Mouse (Mus musculus) lung, embryonic 14.5 days (tissue): ENCODE measurements around the gene Zbtb44. TPM values are rescaled to one million over a fixed set of nuclear protein-coding genes. Genes with fewer than 3 reads are reported as not detected.
"Not testable (repeated sequence)": the region's sequence is repeated elsewhere in the genome, so short reads cannot be mapped to it uniquely, and the experiment has no call there.

Experiments used
- ATAC-seq: fragments of 200-750 bp; cut with Nextera tagmentation; 2 replicates; pipeline ENCODE4 v1.8.0; 2017; ENCODE audit warnings: mild to moderate bottlenecking, moderate TSS enrichment, moderate library complexity; ENCODE audit not compliant: insufficient read depth
- DNase-seq: peaks from one replicate; pipeline ENCODE4 v3.0.0-alpha.2; 2015
- H3K27ac ChIP-seq: fragments of 300-500 bp; sonication (generic); 2 replicates; pipeline ENCODE4 v1.5.1; 2014; ENCODE audit warnings: low read depth, mild to moderate bottlenecking, moderate library complexity
- H3K27me3 ChIP-seq: fragments of 300-500 bp; sonication (generic); 2 replicates; pipeline ENCODE4 v1.6.1; 2014; ENCODE audit warnings: low read length, control low read depth; ENCODE audit not compliant: insufficient read depth
- H3K36me3 ChIP-seq: fragments of 300-500 bp; sonication (generic); 2 replicates; pipeline ENCODE4 v1.6.1; 2014; ENCODE audit warnings: control low read depth; ENCODE audit not compliant: insufficient read depth
- H3K4me1 ChIP-seq: fragments of 300-500 bp; sonication (generic); 2 replicates; pipeline ENCODE4 v1.6.1; 2014; ENCODE audit warnings: antibody characterized with exemption, control low read depth; ENCODE audit not compliant: insufficient read depth
- H3K4me2 ChIP-seq: fragments of 300-500 bp; sonication (generic); 2 replicates; pipeline ENCODE4 v1.6.1; 2014; ENCODE audit warnings: mild to moderate bottlenecking
- H3K4me3 ChIP-seq: fragments of 300-500 bp; sonication (generic); 2 replicates; pipeline ENCODE4 v1.5.1; 2014; ENCODE audit warnings: low read depth, low read length
- H3K9ac ChIP-seq: fragments of 300-500 bp; sonication (generic); 2 replicates; pipeline ENCODE4 v1.6.1; 2014
- H3K9me3 ChIP-seq: fragments of 300-500 bp; sonication (generic); 2 replicates; pipeline ENCODE4 v1.6.1; 2016; ENCODE audit warnings: low read depth, low read length, control low read depth
- CTCF ChIP-seq: IDR thresholded peaks from 2 replicates; pipeline ENCODE4 v1.5.1; 2016; ENCODE audit warnings: antibody characterized with exemption, low read depth
- WGBS: fragments of 180-500 bp; shearing (Covaris S2); extraction: QIAGEN DNeasy Blood & Tissue Kit; methylation state at CpG from one replicate; pipeline ENCODE4 v1.1.7; 2014; 5-methylcytosine and 5-hydroxymethylcytosine counted together
- polyA plus RNA-seq: library from polyadenylated mRNA; unstranded; fragments of >200 nt; fragmentation: Nextera tagmentation; extraction: Ambion mirVana; gene quantifications from 2 replicates; pipeline ENCODE4 v1.2.1, GENCODE M21; 2014

Gene Zbtb44
- polyA plus RNA-seq, 1 experiment from 2014 or later = 8.0 TPM

- Histone ChIP-seq H3K4me3 (no peak overlapping the region), H3K9me3 (no peaks in the 10 kb centered on the region), H3K4me2 (no peak overlapping the region), H3K36me3 (no peaks in the 10 kb centered on the region), H3K27me3 (no peaks in the 10 kb centered on the region), H3K9ac (no peak overlapping the region), H3K4me1 (peaks cover 5% of the 10 kb centered on the region; the same call in 1 of the 2 replicates), H3K27ac (no peak overlapping the region)
- no peak for DNase-seq
- 79% methylated on average over 4 of the region's 4 CpGs for WGBS
- no peak for ATAC-seq
- TF ChIP-seq CTCF = no peak
These were observed 2.2 kb upstream of the Zbtb44 start for GRCm38 (mm10) chr9:31028251-31028650.

GRCm38 (mm10) chr9:31029751-31030511 lies 513 bp upstream of the Zbtb44 start:
- under 1% methylated on average over 41 of the region's 57 CpGs for WGBS

GRCm38 (mm10) chr9:31031414-31031843 lies 985 bp downstream of the Zbtb44 start:
- Histone ChIP-seq H3K4me1 (peaks cover 5% of the 10 kb centered on the region; the same call in 1 of the 2 replicates), H3K4me2 (peak overlapping the region; percentile 91), H3K27ac (peak overlapping the region; percentile 98; the same call in 1 of the 2 replicates), H3K9ac (peak overlapping the region; percentile 91), H3K9me3 (no peaks in the 10 kb centered on the region), H3K27me3 (no peaks in the 10 kb centered on the region), H3K36me3 (no peaks in the 10 kb centered on the region), H3K4me3 (peak overlapping the region; percentile 93)
- no peak for DNase-seq
- ATAC-seq = no peak
- WGBS = 13% methylated on average over 8 of the region's 8 CpGs
- TF ChIP-seq CTCF = no peak

More at GRCm38 (mm10) chr9:31029751-31030511, 513 bp upstream of the Zbtb44 start:
- Histone ChIP-seq H3K27me3 (no peaks in the 10 kb centered on the region), H3K4me3 (peak overlapping the region; percentile 93), H3K4me2 (peak overlapping the region; percentile 91), H3K36me3 (no peaks in the 10 kb centered on the region), H3K4me1 (peaks cover 5% of the 10 kb centered on the region; the same call in 1 of the 2 replicates), H3K27ac (peak overlapping the region; percentile 98), H3K9me3 (no peaks in the 10 kb centered on the region), H3K9ac (peak overlapping the region; percentile 91)
- ATAC-seq (peak; percentile 97), DNase-seq (peak; percentile 98)
- no peak for TF ChIP-seq CTCF

- no peak overlapping the region for H3K4me3 ChIP-seq
- H3K9ac ChIP-seq = no peak overlapping the region
- peaks cover 5% of the 10 kb centered on the region; the same call in 1 of the 2 replicates for H3K4me1 ChIP-seq
- no peaks in the 10 kb centered on the region for H3K36me3 ChIP-seq
- no peaks in the 10 kb centered on the region for H3K27me3 ChIP-seq
- no peak for ATAC-seq
- H3K9me3 ChIP-seq = no peaks in the 10 kb centered on the region
- H3K4me2 ChIP-seq = peak overlapping the region; percentile 49
- no peak overlapping the region for H3K27ac ChIP-seq
- no peak for TF ChIP-seq CTCF
- no peak for DNase-seq
These were observed 2.1 kb downstream of the Zbtb44 start for GRCm38 (mm10) chr9:31032546-31032945.

GRCm38 (mm10) chr9:31050208-31050607 lies 19.8 kb downstream of the Zbtb44 start:
- no peak overlapping the region for H3K9ac ChIP-seq
- 96% methylated on average over 5 of the region's 5 CpGs for WGBS
- no peak overlapping the region for H3K4me2 ChIP-seq
- no peaks in the 10 kb centered on the region for H3K4me1 ChIP-seq
- H3K9me3 ChIP-seq = no peaks in the 10 kb centered on the region
- DNase-seq (no peak), ATAC-seq (no peak)
- H3K36me3 ChIP-seq = peaks cover 14% of the 10 kb centered on the region; the same call in 1 of the 2 replicates
- no peaks in the 10 kb centered on the region for H3K27me3 ChIP-seq
- no peak for TF ChIP-seq CTCF
- no peak overlapping the region for H3K4me3 ChIP-seq
- no peak overlapping the region for H3K27ac ChIP-seq

GRCm38 (mm10) chr9:31051509-31051908 lies 21.1 kb downstream of the Zbtb44 start:
- WGBS = 94% methylated on average over 6 of the region's 6 CpGs
- H3K9ac ChIP-seq, H3K4me3 ChIP-seq, DNase-seq, H3K9me3 ChIP-seq, ATAC-seq, H3K4me1 ChIP-seq, H3K4me2 ChIP-seq, H3K27ac ChIP-seq, H3K27me3 ChIP-seq: not testable (repeated sequence)
- H3K36me3 ChIP-seq = peaks cover 14% of the 10 kb centered on the region; the same call in 1 of the 2 replicates

- Histone ChIP-seq H3K27me3 (no peaks in the 10 kb centered on the region), H3K27ac (no peak overlapping the region), H3K4me1 (no peaks in the 10 kb centered on the region), H3K4me3 (no peak overlapping the region), H3K4me2 (no peak overlapping the region), H3K36me3 (peaks cover 36% of the 10 kb centered on the region), H3K9me3 (no peaks in the 10 kb centered on the region), H3K9ac (no peak overlapping the region)
- TF ChIP-seq CTCF = no peak
- DNase-seq = no peak
- ATAC-seq = no peak
- 78% methylated on average over 2 of the region's 2 CpGs for WGBS
These were observed 28.3 kb downstream of the Zbtb44 start for GRCm38 (mm10) chr9:31058723-31059122.
